Mouse (Mus musculus) ES-Bruce4 (cell line): ENCODE measurements around the gene Lmtk2.

Experiments used
- CTCF ChIP-seq: IDR thresholded peaks from one replicate; pipeline ENCODE4 v1.8.1; 2011; ENCODE audit warnings: low read depth, low read length
- EP300 ChIP-seq: IDR thresholded peaks from 2 replicates; pipeline ENCODE4 v1.6.1; 2011; ENCODE audit warnings: low read depth, low read length; ENCODE audit not compliant: insufficient read depth

DNA sequence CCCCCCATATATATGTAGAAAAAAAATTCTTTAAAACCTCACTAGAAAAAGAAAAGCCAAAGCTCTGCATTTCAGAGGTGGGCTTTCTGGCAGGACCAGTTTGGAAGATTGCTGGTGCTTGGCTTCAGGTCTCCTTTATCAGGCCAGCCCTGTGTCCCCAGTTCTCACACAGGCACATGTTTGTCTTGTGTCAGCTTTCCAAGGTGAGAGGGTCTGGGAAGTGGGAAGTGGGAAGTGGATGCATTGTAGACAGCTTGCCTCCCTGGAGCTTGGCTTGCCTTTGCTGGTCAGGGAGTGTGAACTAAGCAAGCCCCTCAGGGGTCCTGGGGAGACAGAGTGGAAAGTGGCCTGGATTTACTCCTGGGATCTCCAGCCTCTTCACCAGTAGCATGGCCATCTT is 21.3 kb downstream of the Lmtk2 start:
- TF ChIP-seq EP300 (no peak), CTCF (no peak)
